Mouse (Mus musculus) lung, embryonic 16.5 days (tissue): ENCODE measurements around the gene Kcnn1. TPM values are rescaled to one million over a fixed set of nuclear protein-coding genes. Genes with fewer than 3 reads are reported as not detected.

ENCODE experiments used
- ATAC-seq: fragments of 200-750 bp; cut with Nextera tagmentation; 2 replicates; pipeline ENCODE4 v1.8.0; 2017; ENCODE audit warnings: low read depth, mild to moderate bottlenecking, moderate library complexity
- H3K27ac ChIP-seq: fragments of 300-500 bp; sonication (generic); 2 replicates; pipeline ENCODE4 v1.5.1; 2014; ENCODE audit warnings: mild to moderate bottlenecking, control low read depth, low read length
- H3K27me3 ChIP-seq: fragments of 300-500 bp; sonication (generic); 2 replicates; pipeline ENCODE4 v1.6.1; 2014; ENCODE audit warnings: low read depth, low read length, mixed read lengths; ENCODE audit not compliant: control insufficient read depth, insufficient read depth
- H3K36me3 ChIP-seq: fragments of 300-500 bp; sonication (generic); 2 replicates; pipeline ENCODE4 v1.6.1; 2014; ENCODE audit warnings: low read length; ENCODE audit not compliant: control insufficient read depth, insufficient read depth
- H3K4me1 ChIP-seq: fragments of 300-500 bp; sonication (generic); replicated peaks from 2 replicates; pipeline ENCODE4 v1.6.1; 2014; ENCODE audit warnings: low read length, mixed read lengths; ENCODE audit not compliant: control insufficient read depth, insufficient read depth
- H3K4me2 ChIP-seq: fragments of 300-500 bp; sonication (generic); 2 replicates; pipeline ENCODE4 v1.6.1; 2014; ENCODE audit warnings: low read depth, low read length, control low read depth
- H3K4me3 ChIP-seq: fragments of 300-500 bp; sonication (generic); 2 replicates; pipeline ENCODE4 v1.5.1; 2014; ENCODE audit warnings: mild to moderate bottlenecking, low read length, control low read depth
- H3K9ac ChIP-seq: fragments of 300-500 bp; sonication (generic); 2 replicates; pipeline ENCODE4 v1.6.1; 2014; ENCODE audit warnings: low read length, control low read depth
- H3K9me3 ChIP-seq: fragments of 300-500 bp; sonication (generic); 2 replicates; pipeline ENCODE4 v1.6.1; 2016; ENCODE audit warnings: low read length; ENCODE audit not compliant: control insufficient read depth
- WGBS: fragments of 180-500 bp; shearing (Covaris S2); extraction: QIAGEN DNeasy Blood & Tissue Kit; methylation state at CpG from one replicate; pipeline ENCODE4 v1.1.7; 2014; 5-methylcytosine and 5-hydroxymethylcytosine counted together
- polyA plus RNA-seq: library from polyadenylated mRNA; unstranded; fragments of >200 nt; fragmentation: Nextera tagmentation; extraction: Ambion mirVana; gene quantifications from 2 replicates; pipeline ENCODE4 v1.2.1, GENCODE M21; 2015

Gene Kcnn1
- polyA plus RNA-seq, 1 experiment from 2014 or later, result 0.99 TPM

GRCm38 (mm10) chr8:70841147-70842072, 21.6 kb downstream of the Kcnn1 start:
- Histone ChIP-seq H3K9ac (no peak overlapping the region), H3K4me2 (no peak overlapping the region), H3K27ac (no peak overlapping the region), H3K4me3 (no peak overlapping the region), H3K36me3 (no peaks in the 10 kb centered on the region), H3K9me3 (no peaks in the 10 kb centered on the region), H3K27me3 (no peaks in the 10 kb centered on the region), H3K4me1 (peaks cover 7% of the 10 kb centered on the region)
- no peak for ATAC-seq
- 25% methylated on average over 22 of the region's 22 CpGs for WGBS

DNA sequence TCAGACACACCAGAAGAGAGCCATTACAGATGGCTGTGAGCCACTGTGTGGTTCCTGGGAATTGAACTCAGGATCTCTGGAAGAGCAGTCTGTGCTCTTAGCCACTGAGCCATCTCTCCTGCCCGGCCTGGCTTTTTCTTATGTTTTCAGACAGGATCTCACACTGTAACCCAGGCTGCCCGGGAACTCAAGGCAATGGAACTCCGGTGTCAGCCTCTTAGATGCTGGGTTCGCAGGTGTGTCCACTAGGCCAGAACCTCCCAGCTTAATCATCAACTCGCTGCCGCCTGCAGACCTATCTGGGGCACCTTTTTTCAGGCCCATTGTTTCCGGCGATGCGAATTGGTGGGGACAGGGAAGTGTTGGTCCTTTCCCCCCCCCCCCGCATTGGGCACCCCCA, 22.5 kb downstream of the Kcnn1 start:
- Histone ChIP-seq H3K9me3 (no peaks in the 10 kb centered on the region), H3K36me3 (peaks cover 4% of the 10 kb centered on the region; the same call in 1 of the 2 replicates), H3K4me2 (no peak overlapping the region), H3K27ac (0 out of 2 replicates have a peak overlapping the region, but pooled peaks have one; percentile 64), H3K4me1 (peaks cover 7% of the 10 kb centered on the region), H3K4me3 (no peak overlapping the region), H3K9ac (no peak overlapping the region), H3K27me3 (no peaks in the 10 kb centered on the region)
- ATAC-seq, result no peak
- 41% methylated on average over 10 of the region's 10 CpGs for WGBS

DNA sequence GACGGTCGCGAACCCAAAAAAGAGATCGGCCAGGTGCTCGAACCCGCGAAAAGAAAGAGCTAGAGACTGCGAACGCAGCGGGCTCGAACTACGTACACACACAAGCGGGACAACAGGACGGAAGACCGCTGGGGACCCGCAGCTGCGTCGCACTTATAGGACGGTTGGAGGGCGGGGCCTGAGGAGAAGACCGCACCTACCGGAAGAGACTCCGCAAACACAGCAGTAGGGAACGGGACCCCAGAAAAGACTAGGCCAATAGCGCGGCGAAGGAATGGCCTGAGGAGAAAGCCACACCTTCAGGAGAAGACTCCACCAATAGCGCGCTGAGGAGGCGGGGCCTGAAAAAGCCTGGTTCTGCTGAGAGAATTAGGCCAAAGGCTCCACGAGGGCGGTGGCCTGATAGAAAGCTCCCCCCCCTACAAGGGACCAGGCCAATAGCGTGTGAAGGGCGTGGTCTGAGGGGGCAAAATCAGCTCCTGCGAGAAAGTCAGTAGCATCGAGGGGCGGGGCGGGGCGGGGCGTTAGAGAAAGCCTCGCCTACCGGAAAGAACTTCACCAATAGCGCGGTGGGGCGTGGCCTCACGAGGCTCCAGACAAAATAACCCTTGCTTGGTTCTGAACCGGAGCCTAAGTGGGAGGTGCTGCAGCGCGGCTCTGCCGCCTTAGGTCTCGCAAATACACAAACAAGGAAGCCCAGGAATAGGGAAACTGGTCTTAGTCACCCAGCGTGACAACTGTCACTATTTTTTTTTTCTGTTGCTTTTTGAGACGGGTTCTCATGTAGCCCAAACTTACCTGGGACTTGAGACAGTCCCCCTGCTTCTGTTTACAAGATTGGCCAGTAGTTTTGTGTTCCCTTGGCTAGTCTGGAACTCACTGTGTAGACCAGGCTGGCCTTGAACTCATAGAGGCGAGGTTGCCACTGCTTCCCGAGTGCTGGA, 23.4 kb downstream of the Kcnn1 start, which contains the start of gene Arrdc2:
Arrdc2 (minus strand) TSS at position 313 of the 944 bp plus-strand sequence.
- peak within 1 kb of the TSS; percentile 87 for H3K9ac ChIP-seq
- peak; percentile 98 for ATAC-seq
- 2% methylated on average over 55 of the region's 55 CpGs for WGBS

DNA sequence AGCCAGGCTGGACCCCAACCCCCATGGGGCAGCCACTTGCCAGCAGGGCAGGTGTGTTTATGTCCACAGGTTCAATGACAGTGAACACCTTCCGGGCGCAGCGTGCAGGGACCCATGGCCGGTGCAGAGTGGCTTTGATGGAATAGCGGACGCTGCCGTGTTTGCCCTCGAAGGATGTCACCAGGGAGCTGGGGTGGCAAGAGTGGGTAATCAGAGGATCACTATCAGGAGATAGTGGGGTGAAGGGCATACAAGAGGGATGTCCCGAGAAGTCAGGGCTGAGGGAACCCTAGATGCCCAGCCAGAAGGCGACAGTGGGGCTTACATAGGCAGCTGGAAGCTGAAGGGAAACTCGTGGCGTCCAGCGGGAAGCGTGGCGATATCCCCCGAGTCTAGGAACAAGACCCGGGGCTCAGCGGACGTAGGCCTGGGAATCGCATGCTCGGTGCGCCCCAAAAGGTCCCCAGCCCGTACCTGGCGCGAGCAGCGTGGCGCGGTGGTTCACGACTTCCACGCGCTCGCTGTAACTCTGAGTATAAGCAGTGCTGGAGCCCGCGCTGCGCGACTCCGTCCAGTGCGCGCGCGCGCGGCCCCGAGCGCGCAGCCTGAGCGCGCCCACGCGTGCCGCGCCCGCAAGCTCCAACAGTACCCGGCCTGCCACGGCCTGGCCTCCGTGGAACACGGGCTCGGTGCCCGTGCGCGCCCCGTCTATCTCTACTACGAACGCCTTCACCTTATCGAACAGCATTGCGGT, 24.2 kb downstream of the Kcnn1 start:
- no peaks in the 10 kb centered on the region for H3K27me3 ChIP-seq
- peaks cover 7% of the 10 kb centered on the region for H3K4me1 ChIP-seq
- H3K4me3 ChIP-seq, result peak overlapping the region; percentile 75
- H3K4me2 ChIP-seq, result peak overlapping the region; percentile 90
- peaks cover 4% of the 10 kb centered on the region; the same call in 1 of the 2 replicates for H3K36me3 ChIP-seq
- WGBS, result under 1% methylated on average over 61 of the region's 66 CpGs
- peak overlapping the region; percentile 87 for H3K9ac ChIP-seq
- H3K9me3 ChIP-seq, result no peaks in the 10 kb centered on the region
- peak; percentile 41 for ATAC-seq
- peak overlapping the region; percentile 92 for H3K27ac ChIP-seq

More for the DNA sequence above, 23.4 kb downstream of the Kcnn1 start, which contains the start of gene Arrdc2:
- Histone ChIP-seq H3K4me2 (peak within 1 kb of the TSS; percentile 90), H3K27ac (peak within 1 kb of the TSS; percentile 92), H3K9me3 (no peaks in the 10 kb centered on the region), H3K36me3 (peaks cover 4% of the 10 kb centered on the region; the same call in 1 of the 2 replicates), H3K4me1 (peaks cover 7% of the 10 kb centered on the region), H3K4me3 (peak within 1 kb of the TSS; percentile 75), H3K27me3 (no peaks in the 10 kb centered on the region)

- no peaks in the 10 kb centered on the region for H3K9me3 ChIP-seq
Measured at GRCm38 (mm10) chr8:70836666-70837065, 26.4 kb downstream of the Kcnn1 start.

DNA sequence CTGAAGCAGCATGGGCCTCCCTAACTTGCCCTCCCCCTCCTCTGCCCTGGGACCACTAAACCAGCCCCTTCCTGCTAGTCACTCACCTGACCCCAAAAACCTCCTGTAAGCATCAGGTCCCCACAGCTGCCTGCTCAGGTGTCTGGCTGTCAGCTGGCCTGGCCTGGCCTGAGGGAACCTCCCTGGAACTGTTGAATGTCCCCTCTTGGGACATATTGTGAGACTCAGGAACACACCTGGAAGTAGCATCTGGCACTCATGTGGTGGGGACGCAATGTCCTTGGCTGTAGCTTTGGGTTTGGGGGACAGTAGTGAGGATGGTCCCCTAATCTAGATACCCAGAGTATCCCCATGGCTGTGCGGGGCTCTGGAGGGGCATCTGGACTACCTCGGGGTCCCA, 29.0 kb downstream of the Kcnn1 start:
- Histone ChIP-seq H3K4me3 (no peak overlapping the region), H3K4me1 (peaks cover 12% of the 10 kb centered on the region), H3K9ac (no peak overlapping the region), H3K4me2 (no peak overlapping the region), H3K36me3 (peaks cover 4% of the 10 kb centered on the region; the same call in 1 of the 2 replicates), H3K9me3 (no peaks in the 10 kb centered on the region), H3K27me3 (no peaks in the 10 kb centered on the region), H3K27ac (no peak overlapping the region)
- WGBS, result 91% methylated on average over 3 of the region's 3 CpGs
- ATAC-seq, result no peak

More at GRCm38 (mm10) chr8:70836666-70837065, 26.4 kb downstream of the Kcnn1 start:
- H3K27me3 ChIP-seq, result no peaks in the 10 kb centered on the region
- H3K27ac ChIP-seq, result no peak overlapping the region
- no peak overlapping the region for H3K4me2 ChIP-seq
- ATAC-seq, result no peak
- peaks cover 15% of the 10 kb centered on the region for H3K4me1 ChIP-seq
- no peak overlapping the region for H3K9ac ChIP-seq
- H3K36me3 ChIP-seq, result peaks cover 4% of the 10 kb centered on the region; the same call in 1 of the 2 replicates
- WGBS, result 86% methylated on average over 12 of the region's 12 CpGs
- H3K4me3 ChIP-seq, result no peak overlapping the region

DNA sequence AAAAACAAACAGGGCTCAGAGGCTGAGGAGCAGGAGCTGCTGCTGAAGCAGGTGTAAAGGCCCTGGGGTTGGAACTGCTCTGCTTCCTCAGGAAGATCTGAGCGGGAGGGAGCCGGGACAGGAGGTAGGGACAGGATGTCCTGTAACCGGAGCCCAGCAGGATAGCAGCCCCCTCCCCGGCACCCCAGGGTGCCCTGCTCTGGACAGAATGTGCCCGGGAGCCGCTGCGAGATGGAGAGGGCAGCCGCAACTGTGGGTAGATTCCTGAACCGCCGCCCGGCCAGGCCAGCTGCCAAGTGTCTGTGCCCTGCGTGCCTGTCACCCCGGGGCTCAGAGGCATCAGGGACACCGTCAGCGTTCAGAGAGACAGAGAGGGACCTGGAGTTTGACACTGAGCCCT, 29.5 kb downstream of the Kcnn1 start:
- WGBS, result 40% methylated on average over 15 of the region's 15 CpGs
- Histone ChIP-seq H3K27me3 (no peaks in the 10 kb centered on the region), H3K4me2 (no peak overlapping the region), H3K4me3 (no peak overlapping the region), H3K9me3 (no peaks in the 10 kb centered on the region), H3K9ac (no peak overlapping the region), H3K4me1 (peaks cover 10% of the 10 kb centered on the region), H3K36me3 (peaks cover 4% of the 10 kb centered on the region; the same call in 1 of the 2 replicates), H3K27ac (peak overlapping the region; percentile 4; the same call in 1 of the 2 replicates)
- peak; percentile 42 for ATAC-seq

- Histone ChIP-seq H3K9me3 (no peaks in the 10 kb centered on the region), H3K27ac (peak overlapping the region; percentile 4; the same call in 1 of the 2 replicates), H3K4me2 (no peak overlapping the region), H3K27me3 (no peaks in the 10 kb centered on the region), H3K4me1 (peaks cover 8% of the 10 kb centered on the region), H3K36me3 (peaks cover 4% of the 10 kb centered on the region; the same call in 1 of the 2 replicates), H3K4me3 (no peak overlapping the region), H3K9ac (peak overlapping the region; percentile 8; the same call in 1 of the 2 replicates)
- ATAC-seq, result peak; percentile 44
- 41% methylated on average over 9 of the region's 9 CpGs for WGBS
Measured at GRCm38 (mm10) chr8:70833018-70833482, 30.0 kb downstream of the Kcnn1 start.
